Mouse (Mus musculus) lung, adult 2 months (tissue): ENCODE measurements at regions not wholly inside any gene's neighbourhood (a gene's known extent, or its start where the extent isn't known, plus 50 kb on each side); places are given as distances from the start of the nearest gene placed in this dataset.

Experiments used
- CTCF ChIP-seq: fragments of 200-500 bp; IDR thresholded peaks from 2 replicates; pipeline ENCODE4 v1.5.1; 2011; ENCODE audit warnings: mild to moderate bottlenecking, low read length, control low read depth; ENCODE audit not compliant: insufficient read depth
- POLR2A ChIP-seq: fragments of 200-500 bp; IDR thresholded peaks from 2 replicates; pipeline ENCODE4 v1.6.1; 2011; ENCODE audit warnings: low read depth, mild to moderate bottlenecking, control low read depth, low read length, borderline replicate concordance; ENCODE audit errors: extremely low read depth

GRCm38 (mm10) chr13:102449416-102450121, 243.8 kb upstream of the Cd180 start:
- no peak for TF ChIP-seq POLR2A
- no peak for TF ChIP-seq CTCF
